Mouse (Mus musculus) cortical plate, adult 2 months (tissue): ENCODE data around the gene Ttll3.

ENCODE experiments used
- CTCF ChIP-seq: fragments of 200-500 bp; IDR thresholded peaks from 2 replicates; pipeline ENCODE4 v1.5.1; 2011; ENCODE audit warnings: mild to moderate bottlenecking, control low read depth, low read length; ENCODE audit not compliant: insufficient read depth; ENCODE audit errors: extremely low read depth
- POLR2A ChIP-seq: fragments of 200-500 bp; IDR thresholded peaks from 2 replicates; pipeline ENCODE4 v1.6.1; 2011; ENCODE audit warnings: mild to moderate bottlenecking, low read length, control low read depth; ENCODE audit not compliant: insufficient read depth; ENCODE audit errors: extremely low read depth

DNA sequence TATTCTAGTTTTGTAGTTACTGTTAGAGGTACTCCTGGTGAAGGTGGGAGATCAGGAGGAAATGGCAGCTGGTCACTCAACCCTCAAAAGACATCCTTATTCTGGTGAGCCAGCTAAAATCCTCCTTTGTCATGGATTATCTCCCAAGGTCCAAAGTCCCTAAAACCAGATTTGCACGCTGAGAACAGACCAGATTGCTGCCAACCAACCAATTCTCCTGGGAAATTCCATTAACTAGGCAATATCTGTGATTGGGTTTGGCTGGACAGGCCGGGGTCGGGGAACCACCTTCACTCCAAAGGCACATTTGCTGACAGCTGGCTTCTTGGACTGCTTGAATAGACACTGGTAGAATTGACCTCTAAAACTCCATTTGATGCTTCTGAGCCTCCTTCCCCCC is 1.7 kb downstream of the Ttll3 start:
- TF ChIP-seq POLR2A (no peak), CTCF (no peak)
